Mouse (Mus musculus): ENCODE measurements around the gene Dhx36. TPM values are rescaled to one million over a fixed set of nuclear protein-coding genes. Genes with fewer than 3 reads are reported as not detected.

Dhx36 gene
- polyA plus RNA-seq, 1 experiment = 33.1 TPM

DNA sequence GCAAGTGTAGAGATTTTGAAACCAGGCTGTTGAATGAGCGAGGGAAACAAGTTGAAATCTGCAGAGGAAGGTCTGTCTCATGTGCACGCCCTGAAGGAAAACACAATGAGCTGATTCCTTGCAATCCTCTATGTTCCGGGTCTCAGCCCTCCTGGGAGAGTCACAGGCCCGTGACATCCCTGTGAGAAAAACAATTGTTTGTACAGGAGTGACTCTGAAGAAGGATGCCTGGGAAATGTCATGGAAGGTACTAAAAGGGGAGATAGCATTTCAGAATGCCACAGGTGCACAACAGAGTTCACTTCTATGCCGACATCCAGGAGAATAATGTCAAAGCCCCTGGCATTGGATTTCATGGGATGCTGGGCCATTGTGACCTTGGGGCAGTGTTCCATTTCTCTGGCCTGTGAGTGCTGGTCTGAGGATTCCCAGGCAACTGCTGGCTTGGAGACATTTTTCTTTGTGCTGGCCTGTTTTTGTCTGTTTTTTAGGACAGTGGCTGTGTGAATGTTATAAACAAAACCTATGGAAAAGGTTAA, 66.3 kb downstream of the Dhx36 start:
- TF ChIP-seq POLR2A (IDR thresholded peaks at IDR 0.05; ENCODE audit: extremely low read depth, insufficient read depth, low read length) (no peak), CTCF (IDR thresholded peaks at IDR 0.05; ENCODE audit: extremely low read depth, insufficient read depth, low read length) (no peak)
- Histone ChIP-seq H3K27ac (ENCODE audit: insufficient read depth, low read length) (peak overlapping the region; percentile 35; the same call in 1 of the 2 replicates), H3K4me3 (ENCODE audit: insufficient read depth, low read length) (no peak overlapping the region), H3K4me1 (ENCODE audit: control insufficient read depth, insufficient read depth, low read length) (no peaks in the 10 kb centered on the region)

DNA sequence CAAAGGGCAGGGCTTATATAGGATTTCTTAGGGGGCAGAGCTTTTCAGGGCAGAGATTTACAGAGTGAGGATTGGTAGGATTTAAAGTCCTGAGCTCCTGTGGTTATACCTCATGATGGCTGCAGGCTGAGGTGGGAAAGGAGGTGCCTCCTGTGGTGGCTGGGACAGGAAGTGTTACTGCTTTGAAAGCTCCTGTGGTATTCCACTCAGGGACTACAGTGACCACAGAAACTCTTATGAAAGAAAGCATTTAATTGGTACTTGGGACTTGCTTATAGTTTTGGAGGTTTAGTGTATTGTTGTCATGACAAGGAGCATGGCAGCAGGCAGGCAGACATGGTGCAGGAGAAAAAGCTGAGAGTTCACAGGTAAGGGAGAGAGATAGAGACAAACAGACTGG, 70.9 kb downstream of the Dhx36 start:
- no peak for TF ChIP-seq POLR2A (IDR thresholded peaks at IDR 0.05; ENCODE audit: extremely low read depth, insufficient read depth, low read length)
- TF ChIP-seq CTCF (IDR thresholded peaks at IDR 0.05; ENCODE audit: extremely low read depth, insufficient read depth, low read length) = no peak
- Histone ChIP-seq H3K27ac (ENCODE audit: insufficient read depth, low read length) (no peak overlapping the region), H3K4me3 (ENCODE audit: insufficient read depth, low read length) (no peak overlapping the region), H3K4me1 (ENCODE audit: control insufficient read depth, insufficient read depth, low read length) (no peaks in the 10 kb centered on the region)

DNA sequence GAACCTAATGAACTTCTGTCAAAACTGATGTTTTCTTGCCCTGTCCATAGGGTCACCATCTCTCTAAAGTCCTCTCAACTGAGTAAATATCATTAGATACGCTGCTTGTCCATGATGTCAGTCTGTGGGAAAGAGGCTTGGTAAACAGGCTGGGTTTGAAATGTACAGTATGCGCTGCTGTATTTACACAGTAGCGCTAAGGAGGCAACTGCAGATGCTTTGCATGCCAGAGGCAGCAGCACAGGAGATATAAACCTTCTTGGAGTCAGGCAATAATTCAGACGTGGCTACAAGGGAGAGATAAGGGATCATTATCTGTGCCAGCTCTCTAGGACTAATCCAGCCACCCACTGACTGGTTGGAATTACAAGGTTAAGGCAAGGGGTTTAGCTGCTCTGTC, 73.1 kb downstream of the Dhx36 start:
- Histone ChIP-seq H3K4me3 (ENCODE audit: insufficient read depth, low read length) (no peak overlapping the region), H3K4me1 (ENCODE audit: control insufficient read depth, insufficient read depth, low read length) (no peaks in the 10 kb centered on the region), H3K27ac (ENCODE audit: insufficient read depth, low read length) (no peak overlapping the region)
- TF ChIP-seq CTCF (IDR thresholded peaks at IDR 0.05; ENCODE audit: extremely low read depth, insufficient read depth, low read length) (no peak), POLR2A (IDR thresholded peaks at IDR 0.05; ENCODE audit: extremely low read depth, insufficient read depth, low read length) (no peak)

DNA sequence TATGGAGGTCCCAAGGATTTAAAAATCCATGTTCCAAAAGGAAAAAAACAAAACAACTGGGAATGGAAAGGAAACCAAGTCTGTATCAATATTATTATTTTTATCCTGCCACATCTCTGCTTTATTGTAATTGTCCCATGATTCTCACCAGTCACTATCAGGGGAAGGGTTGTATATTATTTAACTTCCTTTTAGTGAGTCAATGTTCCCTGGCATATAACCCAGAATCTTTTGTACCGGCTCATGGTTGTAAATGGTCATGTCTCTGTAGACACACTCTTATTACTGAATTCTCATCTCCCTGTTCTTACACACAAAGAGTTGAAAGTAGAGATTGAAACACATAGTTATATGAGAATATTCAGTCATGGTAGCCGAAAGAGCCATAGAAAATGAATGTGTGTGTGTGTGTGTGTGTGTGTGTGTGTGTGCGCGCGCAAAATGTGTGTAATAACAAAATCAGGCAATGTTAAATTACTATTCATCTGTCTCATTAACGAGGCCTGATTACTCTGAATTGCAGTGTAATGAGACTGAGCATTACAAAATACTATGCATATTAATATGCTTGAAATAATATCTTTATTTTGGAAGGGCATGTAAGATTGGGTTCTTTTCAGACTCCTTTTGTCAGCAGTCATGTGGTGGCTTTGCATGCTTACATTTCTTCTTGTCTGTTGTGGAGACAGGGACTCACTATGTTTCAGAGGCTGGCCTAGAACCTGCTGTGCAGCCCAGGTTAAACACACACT, 88.2 kb downstream of the Dhx36 start:
- Histone ChIP-seq H3K4me3 (ENCODE audit: insufficient read depth, low read length) (no peak overlapping the region), H3K4me1 (ENCODE audit: control insufficient read depth, insufficient read depth, low read length) (no peaks in the 10 kb centered on the region), H3K27ac (ENCODE audit: insufficient read depth, low read length) (no peak overlapping the region)
- no peak for TF ChIP-seq CTCF (IDR thresholded peaks at IDR 0.05; ENCODE audit: extremely low read depth, insufficient read depth, low read length)
- no peak for TF ChIP-seq POLR2A (IDR thresholded peaks at IDR 0.05; ENCODE audit: extremely low read depth, insufficient read depth, low read length)

Other genes starting within 250 kb of the Dhx36 start
- gene Arhgef26, start 168.7 kb downstream of the Dhx36 start, polyA plus RNA-seq (2012; rRNA removed) = 15.2 and 18.2 TPM in 2 replicates
- 0.26 and 1.0 TPM in 2 replicates for gene Gpr149, start 98.1 kb upstream of the Dhx36 start, polyA plus RNA-seq (2012; rRNA removed)